Mouse (Mus musculus) hindbrain, embryonic 16.5 days (tissue): Measurements from ENCODE around the gene Prss54. TPM values are rescaled to one million over a fixed set of nuclear protein-coding genes. Genes with fewer than 3 reads are reported as not detected.
A peak's percentile ranks its signal among the peaks of the same experiment; 100 is the strongest.

Experiments used
- ATAC-seq: fragments of 200-750 bp; cut with Nextera tagmentation; 2 replicates; pipeline ENCODE4 v1.8.0; 2017; ENCODE audit warnings: moderate TSS enrichment, moderate library complexity
- H3K27ac ChIP-seq: fragments of 300-500 bp; sonication (generic); 2 replicates; pipeline ENCODE4 v1.5.1; 2014; ENCODE audit warnings: low read depth, mild to moderate bottlenecking, control low read depth, low read length, moderate library complexity
- H3K27me3 ChIP-seq: fragments of 300-500 bp; sonication (generic); replicated peaks from 2 replicates; pipeline ENCODE4 v1.6.1; 2014; ENCODE audit warnings: low read length; ENCODE audit not compliant: control insufficient read depth, insufficient read depth
- H3K36me3 ChIP-seq: fragments of 300-500 bp; sonication (generic); 2 replicates; pipeline ENCODE4 v1.6.1; 2014; ENCODE audit warnings: mild to moderate bottlenecking, low read length, moderate library complexity, mixed read lengths; ENCODE audit not compliant: control insufficient read depth, insufficient read depth
- H3K4me1 ChIP-seq: fragments of 300-500 bp; sonication (generic); 2 replicates; pipeline ENCODE4 v1.6.1; 2014; ENCODE audit warnings: low read depth, low read length; ENCODE audit not compliant: control insufficient read depth, insufficient read depth
- H3K4me2 ChIP-seq: fragments of 300-500 bp; sonication (generic); 2 replicates; pipeline ENCODE4 v1.6.1; 2014; ENCODE audit warnings: mild to moderate bottlenecking, low read length, control low read depth, moderate library complexity
- H3K4me3 ChIP-seq: fragments of 300-500 bp; sonication (generic); 2 replicates; pipeline ENCODE4 v1.5.1; 2014; ENCODE audit warnings: mild to moderate bottlenecking, low read length, control low read depth, moderate library complexity
- H3K9ac ChIP-seq: fragments of 300-500 bp; sonication (generic); 2 replicates; pipeline ENCODE4 v1.6.1; 2014; ENCODE audit warnings: low read depth, mild to moderate bottlenecking, control low read depth, low read length, moderate library complexity
- H3K9me3 ChIP-seq: fragments of 300-500 bp; sonication (generic); 2 replicates; pipeline ENCODE4 v1.6.1; 2014; ENCODE audit warnings: mild to moderate bottlenecking, low read length, moderate library complexity; ENCODE audit not compliant: control insufficient read depth
- WGBS: fragments of 180-500 bp; shearing (Covaris S2); extraction: QIAGEN DNeasy Blood & Tissue Kit; methylation state at CpG from one replicate; pipeline ENCODE4 v1.1.7; 2014; 5-methylcytosine and 5-hydroxymethylcytosine counted together
- polyA plus RNA-seq: library from polyadenylated mRNA; unstranded; fragments of >200 nt; fragmentation: Nextera tagmentation; extraction: Ambion mirVana; gene quantifications from 2 replicates; pipeline ENCODE4 v1.2.1, GENCODE M21; 2015

Gene Prss54
- polyA plus RNA-seq, 1 experiment from 2014 or later: not detected

- H3K9ac ChIP-seq: no peak overlapping the region
- WGBS: 87% methylated on average over 17 of the region's 17 CpGs
- no peak overlapping the region for H3K4me2 ChIP-seq
- H3K4me3 ChIP-seq: no peak overlapping the region
- H3K27ac ChIP-seq: no peak overlapping the region
- H3K9me3 ChIP-seq: no peaks in the 10 kb centered on the region
- no peak for ATAC-seq
- H3K27me3 ChIP-seq: no peaks in the 10 kb centered on the region
- H3K4me1 ChIP-seq: peaks cover 9% of the 10 kb centered on the region
- no peaks in the 10 kb centered on the region for H3K36me3 ChIP-seq
Observed at GRCm38 (mm10) chr8:95545815-95546214, 30.3 kb downstream of the Prss54 start.

GRCm38 (mm10) chr8:95543065-95543464, 33.1 kb downstream of the Prss54 start:
- H3K4me2 ChIP-seq: no peak overlapping the region
- H3K27me3 ChIP-seq: no peaks in the 10 kb centered on the region
- no peak for ATAC-seq
- no peak overlapping the region for H3K27ac ChIP-seq
- no peaks in the 10 kb centered on the region for H3K9me3 ChIP-seq
- no peaks in the 10 kb centered on the region for H3K36me3 ChIP-seq
- no peaks in the 10 kb centered on the region for H3K4me1 ChIP-seq
- no peak overlapping the region for H3K9ac ChIP-seq
- no peak overlapping the region for H3K4me3 ChIP-seq
- 69% methylated on average over 3 of the region's 3 CpGs for WGBS

- no peak overlapping the region for H3K27ac ChIP-seq
- H3K9me3 ChIP-seq: no peaks in the 10 kb centered on the region
- no peaks in the 10 kb centered on the region for H3K36me3 ChIP-seq
- no peak overlapping the region for H3K9ac ChIP-seq
- no peak overlapping the region for H3K4me2 ChIP-seq
- WGBS: 86% methylated on average over 6 of the region's 6 CpGs
- H3K4me1 ChIP-seq: no peaks in the 10 kb centered on the region
- ATAC-seq: no peak
- no peak overlapping the region for H3K4me3 ChIP-seq
- no peaks in the 10 kb centered on the region for H3K27me3 ChIP-seq
Observed at GRCm38 (mm10) chr8:95542191-95542590, 33.9 kb downstream of the Prss54 start.

- H3K4me3 ChIP-seq: no peak overlapping the region
- H3K27ac ChIP-seq: no peak overlapping the region
- no peaks in the 10 kb centered on the region for H3K36me3 ChIP-seq
- ATAC-seq: no peak
- no peaks in the 10 kb centered on the region for H3K27me3 ChIP-seq
- H3K9me3 ChIP-seq: no peaks in the 10 kb centered on the region
- H3K4me1 ChIP-seq: no peaks in the 10 kb centered on the region
- WGBS: 78% methylated on average over 5 of the region's 5 CpGs
- no peak overlapping the region for H3K4me2 ChIP-seq
- H3K9ac ChIP-seq: no peak overlapping the region
Observed at GRCm38 (mm10) chr8:95539487-95539886, 36.7 kb downstream of the Prss54 start.

- Histone ChIP-seq H3K9ac (peak within 1 kb of the TSS; percentile 69), H3K4me3 (peak within 1 kb of the TSS; percentile 52), H3K27ac (no peak within 1 kb of the TSS), H3K9me3 (no peaks in the 10 kb centered on the region), H3K27me3 (no peaks in the 10 kb centered on the region), H3K36me3 (no peaks in the 10 kb centered on the region), H3K4me2 (peak within 1 kb of the TSS; percentile 78), H3K4me1 (0 out of 2 replicates have a peak, but pooled peaks cover 3% of the 10 kb centered on the region)
- 6% methylated on average over 33 of the region's 33 CpGs for WGBS
- peak; percentile 89 for ATAC-seq
Observed at GRCm38 (mm10) chr8:95533584-95534387, 42.4 kb downstream of the Prss54 start, which contains the start of gene Ccdc113. TSS of gene Ccdc113 (plus strand) at chr8:95534085.

- Histone ChIP-seq H3K27ac (no peak overlapping the region), H3K36me3 (no peaks in the 10 kb centered on the region), H3K9me3 (no peaks in the 10 kb centered on the region), H3K4me1 (0 out of 2 replicates have a peak, but pooled peaks cover 3% of the 10 kb centered on the region), H3K4me3 (no peak overlapping the region), H3K9ac (no peak overlapping the region), H3K27me3 (no peaks in the 10 kb centered on the region), H3K4me2 (no peak overlapping the region)
- ATAC-seq: no peak
- WGBS: 56% methylated on average over 4 of the region's 4 CpGs
Observed at GRCm38 (mm10) chr8:95532206-95532605, 43.9 kb downstream of the Prss54 start.

- no peak overlapping the region for H3K27ac ChIP-seq
- WGBS: 62% methylated on average over 9 of the region's 9 CpGs
Observed at GRCm38 (mm10) chr8:95528750-95529310, 47.3 kb downstream of the Prss54 start.

GRCm38 (mm10) chr8:95528194-95528593, 47.9 kb downstream of the Prss54 start:
- WGBS: 75% methylated on average over 10 of the region's 10 CpGs
- Histone ChIP-seq H3K9me3 (no peaks in the 10 kb centered on the region), H3K4me2 (no peak overlapping the region), H3K4me3 (no peak overlapping the region), H3K4me1 (no peaks in the 10 kb centered on the region), H3K36me3 (no peaks in the 10 kb centered on the region), H3K27ac (no peak overlapping the region), H3K27me3 (no peaks in the 10 kb centered on the region), H3K9ac (no peak overlapping the region)
- no peak for ATAC-seq

More at GRCm38 (mm10) chr8:95528750-95529310, 47.3 kb downstream of the Prss54 start:
- H3K4me1 ChIP-seq: 0 out of 2 replicates have a peak, but pooled peaks cover 3% of the 10 kb centered on the region
- H3K9me3 ChIP-seq: no peaks in the 10 kb centered on the region
- H3K9ac ChIP-seq: no peak overlapping the region
- H3K27me3 ChIP-seq: no peaks in the 10 kb centered on the region
- no peaks in the 10 kb centered on the region for H3K36me3 ChIP-seq
- no peak overlapping the region for H3K4me3 ChIP-seq
- ATAC-seq: no peak
- no peak overlapping the region for H3K4me2 ChIP-seq

GRCm38 (mm10) chr8:95523991-95524390, 52.1 kb downstream of the Prss54 start:
- H3K4me1 ChIP-seq: no peaks in the 10 kb centered on the region
- no peak overlapping the region for H3K9ac ChIP-seq
- 91% methylated on average over 4 of the region's 4 CpGs for WGBS
- H3K27me3 ChIP-seq: no peaks in the 10 kb centered on the region
- H3K4me2 ChIP-seq: no peak overlapping the region
- H3K36me3 ChIP-seq: no peaks in the 10 kb centered on the region
- H3K4me3 ChIP-seq: no peak overlapping the region
- ATAC-seq: no peak
- no peaks in the 10 kb centered on the region for H3K9me3 ChIP-seq
- no peak overlapping the region for H3K27ac ChIP-seq
